Mouse (Mus musculus) brown adipose tissue, adult 24 weeks (tissue): Measurements from ENCODE around the gene Col26a1. TPM values are rescaled to one million over a fixed set of nuclear protein-coding genes. Genes with fewer than 3 reads are reported as not detected.

ENCODE experiments used
- H3K27ac ChIP-seq: fragments of 200-500 bp; replicated peaks from 2 replicates; pipeline ENCODE4 v1.5.1; 2012; ENCODE audit warnings: low read depth, mild to moderate bottlenecking, low read length
- H3K4me1 ChIP-seq: fragments of 200-500 bp; 2 replicates; pipeline ENCODE4 v1.6.1; 2012; ENCODE audit warnings: low read length, mixed read lengths; ENCODE audit not compliant: control insufficient read depth, insufficient read depth, insufficient read length
- H3K4me3 ChIP-seq: fragments of 200-500 bp; 2 replicates; pipeline ENCODE4 v1.5.1; 2012; ENCODE audit warnings: low read depth, mild to moderate bottlenecking, low read length, moderate library complexity; ENCODE audit not compliant: insufficient read depth
- polyA plus RNA-seq: library from polyadenylated mRNA; stranded (reverse); fragments of >200 nt; gene quantifications from 2 replicates; pipeline ENCODE4 v1.2.4, GENCODE M21; 2012; ENCODE audit not compliant: missing spikeins, insufficient read depth, insufficient read length

Col26a1 gene
- polyA plus RNA-seq, 1 experiment = not detected

- Histone ChIP-seq H3K4me3 (no peak overlapping the region), H3K27ac (no peak overlapping the region), H3K4me1 (peaks cover 4% of the 10 kb centered on the region; the same call in 1 of the 2 replicates)
Observed at GRCm38 (mm10) chr5:136861191-136861940, 21.6 kb downstream of the Col26a1 start.

- no peaks in the 10 kb centered on the region for H3K4me1 ChIP-seq
- H3K27ac ChIP-seq = no peak overlapping the region
- H3K4me3 ChIP-seq = no peak overlapping the region
Observed at GRCm38 (mm10) chr5:136850716-136851115, 32.3 kb downstream of the Col26a1 start.

GRCm38 (mm10) chr5:136846385-136847264, 36.4 kb downstream of the Col26a1 start:
- Histone ChIP-seq H3K4me3 (no peak overlapping the region), H3K4me1 (no peaks in the 10 kb centered on the region), H3K27ac (no peak overlapping the region)

GRCm38 (mm10) chr5:136843930-136844329, 39.1 kb downstream of the Col26a1 start:
- Histone ChIP-seq H3K4me3 (no peak overlapping the region), H3K27ac (no peak overlapping the region), H3K4me1 (no peaks in the 10 kb centered on the region)

- Histone ChIP-seq H3K4me1 (no peaks in the 10 kb centered on the region), H3K27ac (no peak overlapping the region), H3K4me3 (no peak overlapping the region)
Observed at GRCm38 (mm10) chr5:136840036-136840435, 43.0 kb downstream of the Col26a1 start.

GRCm38 (mm10) chr5:136833053-136833452, 50.0 kb downstream of the Col26a1 start:
- H3K27ac ChIP-seq = no peak overlapping the region
- H3K4me3 ChIP-seq = no peak overlapping the region
- no peaks in the 10 kb centered on the region for H3K4me1 ChIP-seq

- H3K27ac ChIP-seq = no peak overlapping the region
- H3K4me3 ChIP-seq = no peak overlapping the region
- no peaks in the 10 kb centered on the region for H3K4me1 ChIP-seq
Observed at GRCm38 (mm10) chr5:136830156-136830555, 52.9 kb downstream of the Col26a1 start.

GRCm38 (mm10) chr5:136821971-136822370, 61.0 kb downstream of the Col26a1 start:
- H3K27ac ChIP-seq = no peak overlapping the region
- H3K4me1 ChIP-seq = no peaks in the 10 kb centered on the region
- H3K4me3 ChIP-seq = no peak overlapping the region

GRCm38 (mm10) chr5:136820911-136821310, 62.1 kb downstream of the Col26a1 start:
- no peak overlapping the region for H3K27ac ChIP-seq
- H3K4me1 ChIP-seq = no peaks in the 10 kb centered on the region
- H3K4me3 ChIP-seq = no peak overlapping the region

GRCm38 (mm10) chr5:136819686-136820085, 63.3 kb downstream of the Col26a1 start:
- Histone ChIP-seq H3K4me1 (no peaks in the 10 kb centered on the region), H3K27ac (no peak overlapping the region), H3K4me3 (no peak overlapping the region)

- no peak overlapping the region for H3K27ac ChIP-seq
- H3K4me3 ChIP-seq = no peak overlapping the region
- peaks cover 3% of the 10 kb centered on the region; the same call in 1 of the 2 replicates for H3K4me1 ChIP-seq
Observed at GRCm38 (mm10) chr5:136810539-136811374, 72.3 kb downstream of the Col26a1 start.

GRCm38 (mm10) chr5:136806379-136807056, 76.5 kb downstream of the Col26a1 start:
- H3K4me3 ChIP-seq = no peak overlapping the region
- H3K4me1 ChIP-seq = peaks cover 3% of the 10 kb centered on the region; the same call in 1 of the 2 replicates
- H3K27ac ChIP-seq = no peak overlapping the region

GRCm38 (mm10) chr5:136805019-136805418, 78.0 kb downstream of the Col26a1 start:
- Histone ChIP-seq H3K4me3 (no peak overlapping the region), H3K27ac (no peak overlapping the region), H3K4me1 (no peaks in the 10 kb centered on the region)

GRCm38 (mm10) chr5:136804246-136804645, 78.8 kb downstream of the Col26a1 start:
- no peaks in the 10 kb centered on the region for H3K4me1 ChIP-seq
- no peak overlapping the region for H3K4me3 ChIP-seq
- no peak overlapping the region for H3K27ac ChIP-seq
